Mouse (Mus musculus): ENCODE data around the gene Gm43951.

GRCm38 (mm10) chr11:72228513-72228912, 21.9 kb upstream of the Gm43951 start:
- TF ChIP-seq CTCF (conservative IDR thresholded peaks at IDR 0.05; ENCODE audit: low read length) (no peak), NANOG (IDR thresholded peaks at IDR 0.05; ENCODE audit: borderline replicate concordance, low read length) (no peak), POU5F1 (IDR thresholded peaks at IDR 0.05; ENCODE audit: borderline replicate concordance, low read length) (no peak)

All from E14TG2a.4 (cell line).